Mouse (Mus musculus) telencephalon, adult 2 months (tissue): ENCODE data around the gene Zfp61.

ENCODE experiments used
- DNase-seq: peaks from one replicate; pipeline ENCODE4 v3.0.0-alpha.2; 2011; ENCODE audit warnings: low read depth, low spot score

Gene Zfp61

GRCm38 (mm10) chr7:24260000-24260312 lies 41.1 kb downstream of the Zfp61 start:
- no peak for DNase-seq

DNA sequence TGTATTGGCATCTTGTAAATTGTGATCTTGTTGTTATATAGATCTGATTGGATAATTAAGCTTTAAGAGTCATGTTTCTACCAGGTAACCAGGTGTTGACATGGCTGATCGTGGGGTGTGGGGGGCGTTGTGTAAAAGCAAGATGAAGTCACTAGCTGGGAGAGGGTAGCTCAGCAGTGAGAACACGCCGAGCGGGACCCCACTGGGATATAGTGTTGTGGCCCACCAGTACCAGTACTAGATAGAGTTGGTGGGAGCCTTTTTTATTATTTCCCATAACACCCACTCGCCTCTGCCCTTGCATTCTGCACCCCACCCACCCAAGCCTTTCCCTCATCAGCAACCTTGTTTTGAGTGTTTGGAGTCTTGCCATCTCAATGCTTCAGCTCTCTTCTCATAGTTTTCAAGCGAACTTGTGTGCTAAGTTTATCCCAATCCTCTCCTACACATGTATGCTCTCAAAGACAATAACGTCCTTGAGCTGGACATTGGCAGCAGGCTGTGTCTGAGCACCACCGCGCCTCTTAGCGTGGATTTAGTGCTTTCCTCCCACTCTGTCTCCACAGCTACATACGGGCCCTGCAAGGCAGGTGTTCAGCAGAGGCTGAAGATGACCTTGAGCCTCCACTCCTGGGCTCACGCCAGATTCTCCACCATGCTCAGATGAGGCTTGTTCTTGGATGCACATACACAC lies 41.6 kb downstream of the Zfp61 start:
- no peak for DNase-seq

- peak; percentile 97 for DNase-seq
These were observed 46.2 kb downstream of the Zfp61 start, which contains the start of gene Zfp108 for GRCm38 (mm10) chr7:24254633-24255474. Zfp108 (plus strand) TSS chr7:24254794.

DNA sequence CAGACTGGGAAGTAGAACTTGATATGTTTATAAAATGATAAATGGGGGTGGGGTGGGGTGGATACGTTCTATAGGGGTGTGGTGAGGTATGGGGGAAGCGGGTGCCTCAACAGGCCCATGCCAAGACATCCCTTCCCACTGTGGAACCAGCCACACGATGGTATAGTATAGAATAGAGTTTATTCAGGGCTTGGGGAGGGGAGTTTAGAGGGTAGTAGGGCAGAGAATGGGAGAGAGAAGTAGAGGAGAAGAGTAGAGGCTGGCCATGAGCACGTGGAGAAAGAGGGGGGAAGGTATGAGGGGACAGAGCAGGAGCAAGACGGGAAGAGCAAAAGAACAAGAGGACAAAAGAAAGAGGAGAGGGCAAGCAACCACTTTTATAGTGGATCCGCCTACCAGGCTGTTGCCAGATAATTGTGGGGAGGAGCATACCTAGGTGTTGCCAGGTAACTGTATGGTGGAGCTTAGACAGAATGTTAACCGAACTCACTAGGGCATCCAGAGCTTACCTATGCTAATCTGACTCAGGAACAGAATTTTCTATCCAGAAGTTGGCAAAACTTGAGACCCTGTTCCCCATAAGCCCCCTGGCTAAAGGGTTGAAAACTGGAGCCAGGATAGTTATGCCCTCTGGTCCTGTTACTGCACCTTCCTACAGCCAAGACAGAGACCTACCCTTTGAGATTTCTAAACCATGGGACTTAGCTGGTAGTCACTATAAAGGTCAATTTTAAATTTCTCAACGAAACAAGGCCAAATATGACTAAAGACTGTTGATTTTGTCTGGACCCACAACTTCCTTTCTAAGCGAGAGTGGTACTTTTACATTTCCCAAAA lies 47.0 kb downstream of the Zfp61 start:
- no peak for DNase-seq
